Mouse (Mus musculus) spleen, adult 12 weeks (tissue): ENCODE measurements around the gene Atg9a.

Experiments
- DNase-seq: peaks from one replicate; pipeline ENCODE4 v3.0.0; 2022; ENCODE audit warnings: low spot score

The Atg9a gene

GRCm38 (mm10) chr1:75168472-75169464 is 23.2 kb downstream of the Atg9a start, which contains the start of gene Zfand2b:
Gene Zfand2b (plus strand): TSS chr1:75168646.
- DNase-seq, result peak; percentile 97

- DNase-seq, result no peak
These were observed 23.9 kb downstream of the Atg9a start for GRCm38 (mm10) chr1:75168093-75168471.

GRCm38 (mm10) chr1:75160256-75160617 is 31.8 kb downstream of the Atg9a start:
- no peak for DNase-seq

- DNase-seq, result no peak
These were observed 32.3 kb downstream of the Atg9a start for GRCm38 (mm10) chr1:75159540-75160255.

GRCm38 (mm10) chr1:75158990-75159389 is 33.0 kb downstream of the Atg9a start:
- DNase-seq, result no peak

GRCm38 (mm10) chr1:75155837-75156236 is 36.2 kb downstream of the Atg9a start:
- no peak for DNase-seq

- no peak for DNase-seq
These were observed 43.3 kb downstream of the Atg9a start for GRCm38 (mm10) chr1:75148727-75149126.

GRCm38 (mm10) chr1:75147411-75148135 is 44.4 kb downstream of the Atg9a start:
- no peak for DNase-seq

- DNase-seq, result no peak
These were observed 46.4 kb downstream of the Atg9a start for GRCm38 (mm10) chr1:75145589-75145988.

- DNase-seq, result peak; percentile 98
These were observed 49.4 kb downstream of the Atg9a start, which contains the start of the genes Cnppd1 and Retreg2 for GRCm38 (mm10) chr1:75142301-75143261. Gene Cnppd1 (minus strand): TSS chr1:75142711. Gene Retreg2 (plus strand): TSS chr1:75142778.

GRCm38 (mm10) chr1:75141486-75142190 is 50.4 kb downstream of the Atg9a start:
- peak; percentile 71 for DNase-seq

GRCm38 (mm10) chr1:75140601-75141190 is 51.3 kb downstream of the Atg9a start:
- no peak for DNase-seq

GRCm38 (mm10) chr1:75138448-75138847 is 53.5 kb downstream of the Atg9a start:
- no peak for DNase-seq

GRCm38 (mm10) chr1:75136730-75137129 is 55.3 kb downstream of the Atg9a start:
- DNase-seq, result no peak

GRCm38 (mm10) chr1:75136293-75136692 is 55.7 kb downstream of the Atg9a start:
- no peak for DNase-seq

GRCm38 (mm10) chr1:75133421-75134207 is 58.4 kb downstream of the Atg9a start, which contains the start of gene Slc23a3:
Gene Slc23a3 (minus strand): TSS chr1:75133890.
- DNase-seq, result no peak
